Mouse (Mus musculus): ENCODE data around the gene Serpinf1. TPM values are rescaled to one million over a fixed set of nuclear protein-coding genes. Genes with fewer than 3 reads are reported as not detected.
"Not testable (repeated sequence)": the region's sequence is repeated elsewhere in the genome, so short reads cannot be mapped to it uniquely, and the experiment has no call there.

The Serpinf1 gene
- polyA plus RNA-seq, 1 experiment from 2014 or later, result 172 TPM

DNA sequence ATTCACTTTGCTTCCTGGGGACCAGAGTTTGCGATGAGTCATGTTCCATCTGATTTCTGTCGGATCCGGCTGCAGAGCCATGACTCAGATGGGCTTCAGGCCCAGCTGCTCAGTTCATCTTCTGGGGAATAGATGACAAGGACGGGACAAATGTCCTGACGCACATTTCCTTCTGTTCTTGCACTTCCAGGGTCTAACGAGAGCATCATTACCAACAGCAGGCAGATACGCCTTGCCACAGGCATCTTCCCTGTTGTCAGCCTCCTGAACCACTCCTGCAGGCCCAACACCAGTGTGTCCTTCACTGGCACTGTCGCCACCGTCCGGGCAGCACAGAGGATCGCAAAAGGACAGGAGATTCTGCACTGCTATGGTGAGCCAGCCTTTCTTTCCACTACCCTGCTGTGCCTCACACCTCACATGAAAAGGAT is 23.1 kb downstream of the Serpinf1 start:
- H3K27ac ChIP-seq, result no peak overlapping the region
- 79% methylated on average over 11 of the region's 11 CpGs for WGBS (ENCODE audit: insufficient replicate concordance)
- H3K27me3 ChIP-seq (replicated peaks), result no peaks in the 10 kb centered on the region
- no peaks in the 10 kb centered on the region for H3K9me3 ChIP-seq (replicated peaks)
- no peak overlapping the region for H3K4me3 ChIP-seq
- no peak overlapping the region for H3K4me2 ChIP-seq
- H3K36me3 ChIP-seq, result no peaks in the 10 kb centered on the region
- H3K9ac ChIP-seq, result no peak overlapping the region
- ATAC-seq, result no peak
- peaks cover 8% of the 10 kb centered on the region; the same call in 1 of the 2 replicates for H3K4me1 ChIP-seq

DNA sequence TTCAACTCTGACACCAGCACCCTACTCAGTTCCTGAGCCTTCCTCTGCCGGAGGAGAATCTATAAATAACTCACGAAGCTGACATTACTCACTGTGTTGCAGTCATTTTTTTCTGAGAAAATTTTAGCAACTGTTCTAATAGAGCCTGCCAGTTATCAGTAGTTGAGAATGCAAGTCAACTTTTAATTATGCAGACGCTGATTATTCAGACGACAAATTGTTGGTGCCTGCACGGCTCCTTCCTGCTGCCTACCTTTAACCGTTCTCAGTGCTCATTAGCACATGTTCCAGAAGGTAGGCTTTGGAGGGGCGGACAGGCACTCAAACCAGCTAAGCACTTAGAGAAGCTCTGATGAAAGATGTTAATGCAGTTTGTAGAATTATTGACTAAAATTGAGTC is 25.0 kb downstream of the Serpinf1 start:
- Histone ChIP-seq H3K27me3 (replicated peaks) (no peaks in the 10 kb centered on the region), H3K27ac (no peak overlapping the region), H3K9me3 (replicated peaks) (no peaks in the 10 kb centered on the region), H3K4me1 (no peaks in the 10 kb centered on the region), H3K36me3 (no peaks in the 10 kb centered on the region), H3K4me2 (no peak overlapping the region), H3K9ac (no peak overlapping the region), H3K4me3 (no peak overlapping the region)
- no peak for ATAC-seq
- 71% methylated on average over 7 of the region's 7 CpGs for whole genome bisulfite sequencing (ENCODE audit: insufficient replicate concordance)

DNA sequence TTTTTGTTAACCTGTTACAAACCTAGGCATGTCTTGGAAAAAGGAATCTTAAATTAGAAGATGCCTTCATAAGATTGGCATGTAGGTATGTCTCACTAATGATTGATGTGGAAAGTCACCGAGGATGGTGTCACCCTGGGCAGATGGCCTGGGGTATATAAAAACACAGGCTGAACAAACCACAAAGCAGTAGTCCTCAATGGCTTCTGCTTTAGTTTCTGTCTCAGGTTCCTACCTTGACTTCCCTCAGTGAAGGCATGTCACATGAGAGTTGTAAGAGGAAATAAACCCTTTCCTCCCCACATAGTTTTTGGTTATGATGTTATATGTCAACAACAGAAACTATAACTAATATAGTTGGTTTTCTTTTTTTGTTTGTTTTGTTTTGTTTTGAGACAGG is 26.9 kb downstream of the Serpinf1 start:
- no peak overlapping the region for H3K4me2 ChIP-seq
- no peak for ATAC-seq
- H3K27me3 ChIP-seq (replicated peaks), result no peaks in the 10 kb centered on the region
- no peaks in the 10 kb centered on the region for H3K4me1 ChIP-seq
- no peaks in the 10 kb centered on the region for H3K36me3 ChIP-seq
- no peak overlapping the region for H3K9ac ChIP-seq
- H3K27ac ChIP-seq, result no peak overlapping the region
- no peaks in the 10 kb centered on the region for H3K9me3 ChIP-seq (replicated peaks)
- no peak overlapping the region for H3K4me3 ChIP-seq
- WGBS (ENCODE audit: insufficient replicate concordance), result 44% methylated on average over 1 of the region's 1 CpGs

DNA sequence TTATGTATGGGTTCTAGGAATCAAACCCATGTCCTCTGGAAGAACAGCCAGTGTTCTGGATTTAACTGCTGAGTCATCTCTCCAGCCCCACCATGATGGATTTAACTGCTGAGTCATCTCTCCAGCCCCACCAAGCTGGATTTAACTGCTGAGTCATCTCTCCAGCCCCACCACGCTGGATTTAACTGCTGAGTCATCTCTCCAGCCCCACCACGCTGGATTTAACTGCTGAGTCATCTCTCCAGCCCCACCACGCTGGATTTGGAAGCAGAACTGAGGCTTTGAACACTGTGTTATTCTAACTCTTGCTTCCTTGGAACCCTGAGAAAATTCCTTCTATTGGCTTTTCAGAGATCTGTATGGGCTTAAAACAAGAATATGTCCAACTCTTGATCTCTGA is 39.0 kb downstream of the Serpinf1 start:
- peaks cover 12% of the 10 kb centered on the region for H3K36me3 ChIP-seq
- H3K27me3 ChIP-seq (replicated peaks); H3K9me3 ChIP-seq (replicated peaks); H3K4me2 ChIP-seq; H3K9ac ChIP-seq; H3K4me3 ChIP-seq; ATAC-seq: not testable (repeated sequence)
- 12% methylated on average over 3 of the region's 3 CpGs for WGBS (ENCODE audit: insufficient replicate concordance)
- H3K4me1 ChIP-seq, result peaks cover 16% of the 10 kb centered on the region; the same call in 1 of the 2 replicates
- peak overlapping the region; percentile 68 for H3K27ac ChIP-seq

DNA sequence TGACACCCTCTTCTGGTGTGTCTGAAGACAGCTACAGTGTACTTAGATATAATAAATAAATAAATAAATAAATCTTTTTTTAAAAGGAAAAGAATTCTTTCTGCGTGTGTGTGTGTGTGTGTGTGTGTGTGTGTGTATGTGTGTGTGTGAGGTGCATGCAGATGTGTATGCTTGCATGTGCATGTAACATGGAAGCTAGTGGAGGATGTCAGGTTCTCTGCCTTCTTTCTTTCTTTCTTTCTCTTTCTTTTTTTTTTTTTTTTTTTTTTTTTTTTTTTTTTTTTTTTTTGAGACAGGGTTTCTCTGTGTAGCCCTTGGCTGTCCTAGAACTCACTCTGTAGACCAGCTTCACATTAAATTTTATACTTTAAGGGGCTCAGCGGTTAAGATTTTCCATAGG is 43.7 kb downstream of the Serpinf1 start:
- not testable (repeated sequence) for H3K27ac ChIP-seq; H3K9me3 ChIP-seq (replicated peaks); ATAC-seq; H3K27me3 ChIP-seq (replicated peaks); H3K36me3 ChIP-seq; H3K4me3 ChIP-seq; H3K9ac ChIP-seq; H3K4me2 ChIP-seq
- peaks cover 27% of the 10 kb centered on the region for H3K4me1 ChIP-seq
- 71% methylated on average over 2 of the region's 2 CpGs for WGBS (ENCODE audit: insufficient replicate concordance)

DNA sequence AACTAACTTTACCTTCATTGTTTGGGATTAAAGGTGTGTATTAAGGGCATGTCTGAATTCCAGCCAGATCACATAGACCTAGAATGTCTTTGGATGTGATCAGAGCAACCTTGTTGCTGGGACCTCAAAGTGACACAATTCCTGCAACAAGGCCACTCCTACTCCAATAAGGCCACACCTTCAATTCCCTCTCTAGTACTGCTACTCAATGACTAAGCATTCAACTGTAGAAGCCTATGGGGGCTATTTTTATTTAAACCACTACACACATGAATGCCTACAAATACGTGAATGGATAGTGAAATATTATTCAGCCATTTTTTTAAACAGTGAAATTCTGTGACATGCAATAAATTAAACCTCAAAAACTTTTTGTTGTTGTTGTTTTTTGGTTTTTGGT is 45.4 kb downstream of the Serpinf1 start:
- H3K27ac ChIP-seq, result no peak overlapping the region
- WGBS (ENCODE audit: insufficient replicate concordance), result 30% methylated on average over 1 of the region's 1 CpGs
- H3K36me3 ChIP-seq, result no peaks in the 10 kb centered on the region
- H3K4me2 ChIP-seq, result no peak overlapping the region
- no peak for ATAC-seq
- H3K4me1 ChIP-seq, result peaks cover 21% of the 10 kb centered on the region
- H3K9me3 ChIP-seq (replicated peaks), result no peaks in the 10 kb centered on the region
- H3K27me3 ChIP-seq (replicated peaks), result no peaks in the 10 kb centered on the region
- no peak overlapping the region for H3K9ac ChIP-seq
- H3K4me3 ChIP-seq, result no peak overlapping the region

MicroRNA genes within 50 kb of the gene (microRNA counts, 519-probe panel; counts per million panel counts)
- microRNA mmu-miR-22, result 6,742 counts per million, percentile 94 among the panel's probes with 10 or more counts

Small RNAs within 50 kb of the gene (microRNA-seq; reads per million reads assigned to microRNA genes)
- gene Mir22, result 9,831 reads per million, percentile 93 among the genes with 10 or more reads in this experiment

Other genes starting within 250 kb of the Serpinf1 start
- 17.6 and 17.9 TPM in 2 replicates for gene Ovca2, start 243.9 kb downstream of the Serpinf1 start, polyA plus RNA-seq (2016; fragmentation: Nextera tagmentation; extraction: Ambion mirVana)
- gene Dph1, start 231.5 kb downstream of the Serpinf1 start, polyA plus RNA-seq (2016; fragmentation: Nextera tagmentation; extraction: Ambion mirVana), result 19.7 and 20.5 TPM in 2 replicates
- gene Rtn4rl1, start 228.9 kb downstream of the Serpinf1 start, polyA plus RNA-seq (2016; fragmentation: Nextera tagmentation; extraction: Ambion mirVana), result 1.2 and 1.3 TPM in 2 replicates
- 143 and 149 TPM in 2 replicates for gene Rpa1, start 74.4 kb downstream of the Serpinf1 start, polyA plus RNA-seq (2016; fragmentation: Nextera tagmentation; extraction: Ambion mirVana)
- gene Smyd4, start 74.3 kb downstream of the Serpinf1 start, polyA plus RNA-seq (2016; fragmentation: Nextera tagmentation; extraction: Ambion mirVana), result 6.9 and 8.6 TPM in 2 replicates
- gene Serpinf2, start 16.9 kb upstream of the Serpinf1 start, polyA plus RNA-seq (2016; fragmentation: Nextera tagmentation; extraction: Ambion mirVana), result 351 and 375 TPM in 2 replicates
- gene Wdr81, start 32.0 kb upstream of the Serpinf1 start, polyA plus RNA-seq (2016; fragmentation: Nextera tagmentation; extraction: Ambion mirVana), result 24.8 and 25.0 TPM in 2 replicates
- gene Tlcd2, start 39.0 kb upstream of the Serpinf1 start, polyA plus RNA-seq (2016; fragmentation: Nextera tagmentation; extraction: Ambion mirVana), result 19.6 and 21.4 TPM in 2 replicates
- 46.6 and 47.9 TPM in 2 replicates for gene Prpf8, start 64.1 kb upstream of the Serpinf1 start, polyA plus RNA-seq (2016; fragmentation: Nextera tagmentation; extraction: Ambion mirVana)
- gene Rilp, start 87.4 kb upstream of the Serpinf1 start, polyA plus RNA-seq (2016; fragmentation: Nextera tagmentation; extraction: Ambion mirVana), result 0.89 and 1.2 TPM in 2 replicates
- 5.2 TPM in 2 replicates for gene Scarf1, start 90.8 kb upstream of the Serpinf1 start, polyA plus RNA-seq (2016; fragmentation: Nextera tagmentation; extraction: Ambion mirVana)
- gene Slc43a2, start 109.0 kb upstream of the Serpinf1 start, polyA plus RNA-seq (2016; fragmentation: Nextera tagmentation; extraction: Ambion mirVana), result 5.9 and 6.3 TPM in 2 replicates
- 65.7 and 69.3 TPM in 2 replicates for gene Pitpna, start 165.4 kb upstream of the Serpinf1 start, polyA plus RNA-seq (2016; fragmentation: Nextera tagmentation; extraction: Ambion mirVana)
- gene Inpp5k, start 208.3 kb upstream of the Serpinf1 start, polyA plus RNA-seq (2016; fragmentation: Nextera tagmentation; extraction: Ambion mirVana), result 15.0 and 15.8 TPM in 2 replicates
- gene Myo1c, start 227.8 kb upstream of the Serpinf1 start, polyA plus RNA-seq (2016; fragmentation: Nextera tagmentation; extraction: Ambion mirVana), result 34.6 and 35.5 TPM in 2 replicates

All from liver, embryonic 12.5 days (tissue).